Mouse (Mus musculus): ENCODE data around the gene Tbx15. TPM values are rescaled to one million over a fixed set of nuclear protein-coding genes. Genes with fewer than 3 reads are reported as not detected.

The Tbx15 gene
- total RNA-seq, 1 experiment from 2014 or later = not detected

- ATAC-seq (replicated peaks in 1 of 2; ENCODE audit: insufficient read depth in 1 of 2, low FRiP score in 2 of 2, low TSS enrichment in 1 of 2, low read depth in 1 of 2, poor library complexity in 2 of 2, severe bottlenecking in 2 of 2) = no peak
Observed at GRCm38 (mm10) chr3:99295301-99295700, 55.1 kb downstream of the Tbx15 start.

- no peak for ATAC-seq (replicated peaks in 1 of 2; ENCODE audit: insufficient read depth in 1 of 2, low FRiP score in 2 of 2, low TSS enrichment in 1 of 2, low read depth in 1 of 2, poor library complexity in 2 of 2, severe bottlenecking in 2 of 2)
Observed at GRCm38 (mm10) chr3:99296186-99296585, 56.0 kb downstream of the Tbx15 start.

DNA sequence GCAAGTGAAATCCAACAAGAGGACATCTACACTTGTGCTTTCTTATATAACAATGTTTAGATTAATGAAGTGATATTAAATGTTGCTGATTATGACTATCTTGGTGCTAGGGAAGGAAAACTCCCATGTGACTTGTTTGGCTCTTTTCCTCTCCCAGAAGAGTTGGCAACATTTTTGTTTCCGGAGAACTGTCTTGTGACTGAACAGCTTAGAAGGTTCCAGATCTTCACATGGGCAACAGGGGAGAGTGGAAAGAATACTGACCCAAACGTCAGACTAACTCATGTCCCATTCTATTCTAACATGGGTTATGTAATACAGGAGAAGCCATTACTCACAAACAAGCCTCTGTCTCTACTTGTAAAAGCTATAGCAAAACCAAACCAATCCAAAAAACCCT is 60.7 kb downstream of the Tbx15 start:
- no peak for ATAC-seq (replicated peaks in 1 of 2; ENCODE audit: insufficient read depth in 1 of 2, low FRiP score in 2 of 2, low TSS enrichment in 1 of 2, low read depth in 1 of 2, poor library complexity in 2 of 2, severe bottlenecking in 2 of 2)

GRCm38 (mm10) chr3:99310877-99311276 is 70.7 kb downstream of the Tbx15 start:
- no peak for ATAC-seq (replicated peaks in 1 of 2; ENCODE audit: insufficient read depth in 1 of 2, low FRiP score in 2 of 2, low TSS enrichment in 1 of 2, low read depth in 1 of 2, poor library complexity in 2 of 2, severe bottlenecking in 2 of 2)

GRCm38 (mm10) chr3:99311943-99312635 is 71.9 kb downstream of the Tbx15 start:
- no peak for ATAC-seq (replicated peaks in 1 of 2; ENCODE audit: insufficient read depth in 1 of 2, low FRiP score in 2 of 2, low TSS enrichment in 1 of 2, low read depth in 1 of 2, poor library complexity in 2 of 2, severe bottlenecking in 2 of 2)

GRCm38 (mm10) chr3:99322345-99322744 is 82.2 kb downstream of the Tbx15 start:
- no peak for ATAC-seq (replicated peaks in 1 of 2; ENCODE audit: insufficient read depth in 1 of 2, low FRiP score in 2 of 2, low TSS enrichment in 1 of 2, low read depth in 1 of 2, poor library complexity in 2 of 2, severe bottlenecking in 2 of 2)

DNA sequence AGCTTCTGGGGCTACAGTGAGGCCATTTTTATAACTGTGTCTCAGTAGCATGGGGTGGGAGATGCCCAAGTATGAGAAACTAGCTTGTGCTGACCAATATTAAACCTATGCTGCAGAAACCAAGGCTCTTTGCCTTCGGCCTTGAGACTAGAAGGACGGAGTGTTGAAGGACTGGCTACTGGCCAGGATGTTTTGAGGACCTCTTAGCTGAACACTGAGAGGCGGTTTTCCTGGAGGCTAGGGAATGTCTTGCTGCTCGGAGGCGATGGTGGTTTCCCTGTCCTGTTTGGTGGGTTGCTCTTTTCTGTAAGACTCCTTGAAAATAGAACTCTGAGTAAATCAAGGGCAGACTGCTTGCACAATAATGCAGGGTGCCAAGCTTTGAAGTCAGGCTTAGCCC is 89.1 kb downstream of the Tbx15 start:
- no peak for ATAC-seq (replicated peaks in 1 of 2; ENCODE audit: insufficient read depth in 1 of 2, low FRiP score in 2 of 2, low TSS enrichment in 1 of 2, low read depth in 1 of 2, poor library complexity in 2 of 2, severe bottlenecking in 2 of 2)

DNA sequence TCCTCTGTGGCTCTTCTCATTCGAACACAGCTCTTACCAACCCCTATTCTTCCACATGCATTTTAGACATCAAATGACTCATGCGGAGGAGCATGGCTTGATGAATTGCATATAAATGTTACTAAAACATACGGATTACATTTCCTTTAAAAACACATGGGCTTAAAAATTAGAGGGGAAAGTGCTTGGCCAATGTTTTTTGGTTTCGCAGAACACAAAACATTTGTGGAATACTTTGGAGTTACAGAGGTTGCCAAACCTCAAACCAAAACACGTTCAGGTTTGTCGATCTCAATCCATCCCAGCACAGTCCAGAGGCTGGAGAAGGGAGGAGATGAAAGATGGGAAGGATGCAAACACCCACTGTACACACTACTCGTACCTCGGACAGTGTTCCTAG is 90.9 kb downstream of the Tbx15 start:
- ATAC-seq (replicated peaks in 1 of 2; ENCODE audit: insufficient read depth in 1 of 2, low FRiP score in 2 of 2, low TSS enrichment in 1 of 2, low read depth in 1 of 2, poor library complexity in 2 of 2, severe bottlenecking in 2 of 2) = no peak

- no peak for ATAC-seq (replicated peaks in 1 of 2; ENCODE audit: insufficient read depth in 1 of 2, low FRiP score in 2 of 2, low TSS enrichment in 1 of 2, low read depth in 1 of 2, poor library complexity in 2 of 2, severe bottlenecking in 2 of 2)
Observed at GRCm38 (mm10) chr3:99336866-99337265, 96.7 kb downstream of the Tbx15 start.

- no peak for ATAC-seq (replicated peaks in 1 of 2; ENCODE audit: insufficient read depth in 1 of 2, low FRiP score in 2 of 2, low TSS enrichment in 1 of 2, low read depth in 1 of 2, poor library complexity in 2 of 2, severe bottlenecking in 2 of 2)
Observed at GRCm38 (mm10) chr3:99338756-99339155, 98.6 kb downstream of the Tbx15 start.

DNA sequence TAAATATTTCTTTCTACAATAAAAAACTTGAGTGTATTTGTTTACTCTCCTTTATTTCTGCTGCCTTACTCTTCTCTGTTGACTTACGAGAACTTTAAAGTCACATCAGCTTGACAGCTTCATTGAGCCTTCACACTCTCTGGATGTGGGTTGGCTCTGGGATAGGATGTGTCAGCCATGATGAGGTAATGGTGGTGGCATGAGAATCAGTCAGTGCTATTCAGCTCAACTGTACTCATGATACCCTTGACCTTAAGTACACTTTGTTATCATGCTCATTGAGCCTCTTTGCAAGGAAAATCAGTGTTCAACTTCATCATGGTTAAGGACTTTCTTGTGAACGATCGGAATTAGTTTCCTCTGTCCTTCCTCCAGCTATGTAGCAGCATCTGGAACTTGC is 99.8 kb downstream of the Tbx15 start:
- ATAC-seq (replicated peaks in 1 of 2; ENCODE audit: insufficient read depth in 1 of 2, low FRiP score in 2 of 2, low TSS enrichment in 1 of 2, low read depth in 1 of 2, poor library complexity in 2 of 2, severe bottlenecking in 2 of 2) = no peak

GRCm38 (mm10) chr3:99379616-99380250 is 139.6 kb downstream of the Tbx15 start:
- no peak for ATAC-seq (replicated peaks in 1 of 2; ENCODE audit: insufficient read depth in 1 of 2, low FRiP score in 2 of 2, low TSS enrichment in 1 of 2, low read depth in 1 of 2, poor library complexity in 2 of 2, severe bottlenecking in 2 of 2)

GRCm38 (mm10) chr3:99387127-99387526 is 146.9 kb downstream of the Tbx15 start:
- no peak for ATAC-seq (replicated peaks in 1 of 2; ENCODE audit: insufficient read depth in 1 of 2, low FRiP score in 2 of 2, low TSS enrichment in 1 of 2, low read depth in 1 of 2, poor library complexity in 2 of 2, severe bottlenecking in 2 of 2)

Other genes starting within 250 kb of the Tbx15 start
- gene Wars2, start 99.3 kb upstream of the Tbx15 start, total RNA-seq (2017) = 7.8 TPM in 2 replicates

All from hematopoietic stem cell, adult 5-6 weeks (primary cell).